Mouse (Mus musculus): ENCODE measurements around the gene Kif16b. TPM values are rescaled to one million over a fixed set of nuclear protein-coding genes. Genes with fewer than 3 reads are reported as not detected.

Kif16b gene
- total RNA-seq, 2 experiments from 2014 or later = 24.0 to 24.2 TPM

DNA sequence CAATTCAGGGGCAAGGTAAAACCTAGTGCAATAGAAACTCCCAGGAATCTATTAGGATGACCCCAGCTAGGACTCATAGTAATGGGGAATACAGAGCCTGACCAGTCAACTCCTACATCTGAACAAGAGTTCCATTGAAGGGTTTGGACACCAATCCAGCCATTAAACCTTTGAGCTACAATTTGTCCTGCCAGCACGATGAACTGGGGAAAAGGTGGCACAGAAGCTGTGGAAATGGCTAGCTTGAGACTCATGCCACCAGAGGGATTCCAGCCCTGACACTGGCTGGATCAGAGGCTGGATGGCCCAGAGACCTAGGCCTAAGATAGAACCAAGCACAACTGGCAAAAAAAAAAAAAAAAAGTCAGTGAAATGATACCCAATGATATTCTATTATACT, 207.9 kb downstream of the Kif16b start:
- DNase-seq = no peak
- intact Hi-C loops (cut with DNase I) = no loop called here

DNA sequence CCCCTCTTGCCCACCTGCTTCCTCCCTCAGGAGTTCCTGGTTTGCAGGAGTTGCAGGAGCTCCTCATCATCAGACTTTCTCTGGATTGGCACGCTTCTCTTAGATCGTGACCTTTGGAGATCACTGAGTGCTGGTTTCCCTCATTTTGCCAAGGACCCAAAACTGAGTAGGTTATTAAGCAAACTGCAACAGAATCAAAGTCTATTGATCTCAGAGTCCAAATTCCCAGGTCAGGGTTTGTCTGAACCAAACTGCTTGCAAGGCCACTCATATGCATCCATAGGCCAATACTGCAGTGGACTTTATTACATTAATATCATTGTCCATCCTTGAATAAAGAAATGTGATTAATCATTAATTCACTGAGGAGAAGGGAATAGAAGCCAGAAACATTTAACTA, 211.8 kb downstream of the Kif16b start:
- no peak for DNase-seq
- intact Hi-C loops (cut with DNase I) = no loop called here

DNA sequence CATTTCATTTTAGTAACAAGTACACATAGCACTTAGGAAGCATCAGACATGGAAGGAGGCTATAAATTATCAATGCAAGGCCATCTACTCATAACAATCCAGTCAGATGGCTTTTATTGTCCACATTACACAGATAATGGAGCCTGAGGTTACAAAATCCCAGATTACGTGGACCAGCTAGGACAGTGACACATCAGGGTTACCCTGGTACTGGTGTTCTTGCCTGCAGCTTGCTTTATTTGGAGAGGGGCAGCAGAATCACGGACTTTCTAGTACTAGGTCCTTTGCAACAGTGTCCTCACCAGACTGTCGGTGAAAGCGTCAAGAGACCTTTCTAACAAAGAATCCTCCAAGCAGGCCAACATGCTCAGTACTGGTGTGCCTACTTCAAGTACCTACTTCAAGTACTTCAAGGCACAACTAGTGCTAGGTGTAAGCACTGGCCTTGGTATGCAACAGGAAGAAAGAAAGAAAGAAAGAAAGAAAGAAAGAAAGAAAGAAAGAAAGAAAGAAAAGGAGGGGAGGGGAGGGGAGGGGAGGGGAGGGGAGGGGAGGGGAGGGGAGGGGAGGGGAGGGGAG, 213.3 kb downstream of the Kif16b start:
- intact Hi-C loops (cut with DNase I) = no loop called here
- DNase-seq = no peak

DNA sequence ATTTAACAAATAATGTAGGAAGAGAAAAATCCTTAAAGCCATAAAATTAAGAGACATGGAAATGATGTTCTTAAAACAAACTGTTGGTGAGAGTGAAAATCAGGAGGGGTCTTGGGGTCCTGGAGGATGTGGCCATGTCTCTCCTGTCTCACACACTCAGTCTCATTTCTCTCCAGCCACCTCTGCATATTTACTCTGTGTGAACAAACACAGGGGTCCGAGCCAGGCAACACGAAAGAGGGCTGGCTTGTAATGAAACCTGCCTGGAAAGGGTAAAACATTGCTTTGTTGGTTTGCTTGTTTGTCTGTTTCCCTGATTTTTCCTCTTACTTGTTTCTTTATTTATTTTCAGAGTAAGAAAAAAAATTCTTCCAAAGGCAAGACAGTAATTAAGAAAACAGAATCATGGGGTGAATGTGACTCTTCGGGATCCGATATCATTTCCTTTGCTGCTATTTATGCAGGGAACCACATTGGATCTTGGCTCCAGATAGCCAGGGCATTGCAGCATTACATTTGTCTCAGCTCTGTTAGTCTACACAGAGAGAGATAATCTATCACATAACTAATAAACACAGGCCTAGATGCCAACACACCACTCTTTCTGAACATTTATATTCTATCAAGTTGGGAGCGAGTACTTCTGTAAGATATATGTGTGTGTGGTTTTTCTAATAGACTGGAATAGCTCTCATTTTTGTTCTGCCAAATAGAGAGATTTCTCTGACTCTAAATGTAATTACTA, 218.2 kb downstream of the Kif16b start:
- no peak for DNase-seq

DNA sequence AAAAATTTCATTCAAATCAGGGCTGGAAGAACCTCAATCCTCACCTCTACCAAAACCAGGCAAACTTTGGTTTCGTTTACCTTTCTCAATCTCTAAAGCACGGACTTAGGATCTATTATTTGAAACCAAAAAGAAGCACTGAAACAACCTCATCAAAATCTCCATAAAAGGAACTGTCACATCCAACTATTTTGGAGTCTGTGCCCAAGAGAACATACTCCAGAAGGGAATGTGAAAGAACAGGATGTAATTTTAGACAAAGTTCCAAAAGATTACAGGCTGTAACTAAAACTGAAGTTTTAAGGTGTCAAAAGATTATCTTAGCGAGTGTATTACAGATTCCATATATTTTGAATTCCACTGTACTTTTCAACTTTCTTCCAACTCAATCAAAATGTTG, 232.9 kb downstream of the Kif16b start:
- intact Hi-C loops (cut with DNase I) = no loop called here
- no peak for DNase-seq

More for the DNA sequence above, 218.2 kb downstream of the Kif16b start:
- intact Hi-C loops (cut with DNase I) = no loop called here

DNA sequence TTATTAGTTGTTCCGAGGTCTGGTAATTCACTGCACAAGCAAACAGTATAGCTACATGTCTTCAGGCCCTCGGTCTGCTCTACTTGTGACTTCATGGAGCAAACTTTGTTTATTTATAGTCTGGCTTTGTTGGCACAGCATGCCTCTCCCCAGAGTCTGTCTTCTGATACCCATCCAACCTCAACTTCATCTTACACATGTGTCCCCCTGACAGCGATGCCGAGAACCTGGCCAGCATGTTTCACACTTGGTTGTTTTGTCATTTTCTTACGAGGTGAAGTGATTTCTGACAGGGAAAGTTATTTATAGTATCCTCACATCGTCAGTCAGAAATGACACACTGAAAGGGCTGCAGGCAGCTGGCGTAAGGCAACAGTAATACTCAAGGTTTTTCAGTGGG, 249.7 kb downstream of the Kif16b start:
- DNase-seq = no peak
- intact Hi-C loops (cut with DNase I) = no loop called here

DNA sequence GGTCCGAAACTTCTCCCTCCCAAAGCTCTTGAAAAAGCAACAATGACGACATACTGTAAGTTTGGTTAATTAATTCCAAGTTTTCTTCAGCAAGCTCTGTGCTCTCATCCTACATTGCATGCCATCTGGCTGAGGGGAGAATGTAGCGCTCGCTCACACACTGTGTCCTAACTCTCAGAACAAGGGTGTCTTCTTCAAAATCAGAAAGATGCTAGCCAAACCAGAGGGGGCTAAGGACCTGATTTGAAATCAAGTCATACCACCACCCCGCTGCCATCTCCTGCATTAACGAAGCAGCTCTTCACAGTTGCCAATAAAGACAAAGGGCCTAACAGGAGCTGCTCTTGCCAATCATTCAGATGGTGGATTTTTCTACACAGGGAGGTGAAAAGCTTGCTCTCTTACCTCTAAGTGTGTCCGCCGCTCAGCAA, 253.3 kb downstream of the Kif16b start:
- intact Hi-C loops (cut with DNase I) = no loop called here
- no peak for DNase-seq

DNA sequence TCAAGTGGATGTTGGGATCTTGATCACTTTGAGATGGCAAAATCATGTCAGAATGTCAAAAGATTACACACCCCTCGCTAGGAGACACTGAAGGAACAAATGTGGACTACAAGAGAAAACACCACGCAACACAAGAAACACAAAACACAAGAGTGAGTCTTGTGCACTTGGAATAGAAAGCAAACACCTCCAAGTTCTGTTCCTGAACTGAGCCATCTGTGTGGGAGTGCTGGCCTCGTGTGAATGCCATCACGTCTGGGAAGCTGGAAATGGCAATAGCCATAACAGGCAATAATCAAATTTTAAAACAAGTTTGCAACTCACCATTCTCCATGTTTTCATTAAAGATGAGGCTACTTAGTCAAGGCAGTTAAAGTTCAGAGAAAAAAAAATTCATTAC, 254.5 kb downstream of the Kif16b start:
- intact Hi-C loops (cut with DNase I) = no loop called here
- DNase-seq = no peak

DNA sequence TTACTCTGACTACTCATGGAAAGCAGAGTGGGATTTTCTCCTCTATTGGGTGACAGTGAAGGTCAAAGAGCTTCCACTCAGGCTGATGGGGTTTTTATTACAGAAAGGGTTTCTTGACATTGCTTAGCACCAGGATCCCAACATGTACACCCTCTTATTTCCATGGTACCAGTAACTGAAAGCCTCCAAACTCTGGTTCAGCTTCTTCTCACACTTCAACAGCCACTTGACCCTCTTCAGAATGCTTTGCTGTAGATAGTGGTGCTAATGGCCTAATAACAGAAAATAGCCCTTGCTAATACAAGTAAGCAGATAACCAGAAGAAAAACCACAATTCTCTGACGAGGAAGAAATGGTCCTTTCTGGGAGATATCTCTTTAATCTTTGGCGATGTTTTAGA, 259.6 kb downstream of the Kif16b start:
- DNase-seq = peak in 1 of 2 experiments; percentile 49
- intact Hi-C loops (cut with DNase I) = no loop called here

DNA sequence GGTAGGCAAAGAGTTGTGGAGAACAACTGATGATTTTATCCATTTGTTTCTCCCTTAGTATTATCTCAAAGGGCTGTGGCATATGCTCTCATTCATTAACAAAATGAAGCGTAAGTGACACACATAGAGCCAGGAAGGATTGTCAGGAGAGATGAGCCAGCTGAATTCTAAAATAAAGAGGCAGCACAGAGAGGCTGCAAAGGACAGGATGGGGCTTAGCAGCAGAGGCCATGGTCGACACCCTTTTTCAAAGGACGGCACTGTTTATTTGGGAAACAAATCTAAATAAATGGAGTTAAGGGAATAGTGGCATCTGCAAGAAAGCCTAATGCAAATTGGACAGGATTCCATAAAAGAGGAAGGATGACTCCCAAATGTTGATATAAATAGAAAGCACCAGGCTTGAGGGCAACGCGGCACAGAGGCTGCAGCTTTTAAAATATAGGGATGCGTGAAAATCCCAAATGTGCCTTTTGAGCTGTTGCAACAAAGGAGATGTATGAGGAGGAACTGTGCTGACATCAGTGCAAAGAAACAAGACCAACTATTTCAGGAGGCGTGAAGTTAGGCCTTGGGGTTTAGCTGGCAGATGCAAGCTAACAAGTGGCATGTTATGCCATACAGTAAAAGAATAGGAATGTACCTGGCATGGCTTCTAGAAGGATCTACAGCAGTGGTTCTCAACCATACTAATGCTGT, 265.6 kb downstream of the Kif16b start:
- DNase-seq = no peak
- intact Hi-C loops (cut with DNase I) = no loop called here

DNA sequence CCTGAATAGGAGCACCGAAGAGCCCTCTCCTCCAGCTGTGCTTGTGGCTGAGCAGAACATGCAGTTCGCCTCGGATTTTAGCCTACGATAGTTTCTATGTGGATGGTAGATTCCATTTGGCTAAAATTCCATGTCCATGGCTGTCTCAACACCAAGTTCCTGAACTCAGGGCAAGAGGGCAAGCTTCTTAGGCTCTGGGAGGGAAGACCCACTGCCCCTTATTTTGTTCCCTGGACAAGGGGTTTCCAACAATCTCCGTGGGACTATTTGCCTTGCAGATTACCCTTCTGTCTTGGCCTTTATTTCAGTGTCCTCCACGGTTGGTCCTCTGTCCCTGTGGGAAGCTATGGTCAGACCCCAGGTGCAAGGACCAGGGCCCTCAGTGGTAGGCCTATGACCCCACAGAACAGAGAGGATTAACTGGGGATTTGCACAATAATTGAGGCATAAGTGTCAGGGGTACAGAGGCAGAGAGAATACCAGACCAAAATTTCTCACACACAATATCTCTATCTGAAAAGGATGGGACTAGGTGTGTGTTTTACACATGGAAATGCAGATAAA, 267.3 kb downstream of the Kif16b start:
- no peak for DNase-seq
- intact Hi-C loops (cut with DNase I) = no loop called here

DNA sequence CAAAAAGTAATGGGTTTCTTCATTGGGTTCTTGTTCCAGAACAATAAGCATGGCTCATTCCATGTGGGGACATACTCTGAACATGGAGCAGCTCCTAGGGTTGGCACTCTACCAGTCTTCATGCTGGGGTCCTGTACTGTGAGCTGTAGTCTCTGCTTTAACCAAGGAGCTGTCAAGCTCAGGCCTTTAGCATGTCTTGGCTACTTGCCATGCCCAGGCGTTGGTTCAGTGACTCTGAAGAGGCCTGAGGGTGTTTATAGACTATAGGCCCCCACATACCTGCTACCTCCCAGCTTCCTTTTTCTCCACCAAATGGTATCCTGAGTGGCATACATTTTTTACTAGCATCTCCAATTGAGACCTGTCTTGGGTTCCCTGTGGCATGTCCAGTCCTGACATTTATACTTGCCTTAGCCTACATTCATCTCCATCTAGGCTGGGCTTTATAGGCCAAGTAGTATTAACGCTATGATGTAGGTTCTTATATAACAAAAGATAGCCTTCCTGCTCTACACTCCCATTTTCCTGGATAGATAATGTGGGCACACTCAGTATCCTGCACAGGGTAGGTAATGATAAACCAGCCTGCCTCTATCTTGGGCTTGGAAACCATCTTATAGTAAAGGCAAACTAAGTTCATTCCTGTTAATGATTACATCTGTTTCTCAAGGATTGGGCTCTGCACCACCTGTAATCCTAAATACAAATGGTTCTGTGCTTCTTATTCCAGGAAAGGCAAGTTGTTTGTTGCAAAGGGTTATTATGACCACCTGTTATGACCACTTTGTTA, 271.6 kb downstream of the Kif16b start:
- intact Hi-C loops (cut with DNase I) = no loop called here
- DNase-seq = no peak

DNA sequence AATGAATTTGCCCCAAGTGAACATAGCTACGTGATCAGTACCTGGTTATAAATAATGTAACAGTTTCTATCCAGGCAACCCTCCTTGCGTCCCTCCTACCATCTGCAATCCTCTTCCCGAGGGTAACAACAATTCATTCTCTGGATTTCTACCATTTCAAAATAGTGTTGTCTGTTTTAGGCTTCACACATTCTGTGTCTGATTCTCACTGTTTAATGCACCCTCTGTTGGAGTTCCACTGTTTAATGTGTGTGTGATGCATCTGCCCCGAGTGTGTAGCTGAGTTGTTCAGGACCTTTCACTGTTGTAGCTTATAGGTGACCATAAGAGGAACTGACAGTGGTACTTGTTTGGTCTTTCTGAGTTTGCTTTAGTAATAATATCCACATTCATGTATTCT, 275.6 kb downstream of the Kif16b start:
- no peak for DNase-seq
- intact Hi-C loops (cut with DNase I) = no loop called here

DNA sequence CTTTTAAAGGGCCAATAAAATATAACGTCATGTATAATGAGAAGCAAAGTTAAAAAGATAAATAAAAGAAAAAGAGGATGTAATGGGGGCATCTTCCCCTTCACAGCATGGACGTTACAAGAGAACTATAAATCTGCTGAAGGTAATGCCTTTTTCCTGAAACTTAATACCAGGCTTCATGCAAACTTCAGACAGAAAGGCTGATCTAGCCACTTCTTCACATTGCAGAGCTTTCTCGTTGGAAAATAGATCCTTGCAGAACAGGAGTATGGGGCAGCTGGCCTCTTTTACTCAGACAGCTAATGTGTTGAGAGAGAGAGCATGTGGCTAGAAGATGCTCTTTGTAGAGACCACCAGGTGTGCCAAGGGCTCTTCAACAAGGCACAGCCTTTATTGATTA, 276.2 kb downstream of the Kif16b start:
- no peak for DNase-seq
- intact Hi-C loops (cut with DNase I) = no loop called here

DNA sequence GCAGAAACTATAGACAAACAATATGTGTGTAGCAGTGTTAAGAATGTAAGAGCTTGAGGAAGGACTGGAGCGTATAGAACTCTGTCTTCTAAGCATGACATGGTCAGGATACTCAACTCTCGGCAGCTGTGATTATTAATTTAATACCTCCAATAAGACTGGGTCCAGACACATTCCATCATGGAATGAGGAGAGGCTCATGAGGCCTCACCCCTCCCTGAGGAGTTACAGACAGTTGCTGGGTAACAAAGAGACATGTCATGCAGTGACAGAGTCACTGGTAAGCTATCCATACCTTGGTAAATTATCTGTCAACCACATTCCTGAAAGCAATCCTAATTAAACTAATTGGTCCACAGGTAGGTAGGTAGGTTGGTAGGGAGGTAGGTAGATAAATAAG, 277.1 kb downstream of the Kif16b start:
- no peak for DNase-seq
- intact Hi-C loops (cut with DNase I) = no loop called here

DNA sequence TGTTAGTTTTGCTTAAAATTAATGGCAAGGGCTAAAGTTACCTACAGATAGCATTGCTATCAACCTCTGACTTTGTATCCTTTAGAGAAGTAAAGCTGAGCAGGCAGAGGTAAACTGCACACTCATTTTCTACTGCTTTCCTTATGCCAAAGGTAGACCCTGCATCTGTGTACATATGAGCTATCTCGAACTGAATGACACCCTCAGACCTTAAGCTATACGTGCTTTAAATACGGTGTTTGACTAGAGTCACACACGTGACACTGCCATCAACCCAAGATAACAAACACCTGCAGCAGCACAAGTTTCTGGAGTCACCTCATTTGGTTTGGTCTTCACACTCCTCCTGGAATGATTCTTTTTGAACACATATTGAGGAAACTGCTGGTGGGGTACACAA, 280.2 kb downstream of the Kif16b start:
- intact Hi-C loops (cut with DNase I) = no loop called here
- no peak for DNase-seq

DNA sequence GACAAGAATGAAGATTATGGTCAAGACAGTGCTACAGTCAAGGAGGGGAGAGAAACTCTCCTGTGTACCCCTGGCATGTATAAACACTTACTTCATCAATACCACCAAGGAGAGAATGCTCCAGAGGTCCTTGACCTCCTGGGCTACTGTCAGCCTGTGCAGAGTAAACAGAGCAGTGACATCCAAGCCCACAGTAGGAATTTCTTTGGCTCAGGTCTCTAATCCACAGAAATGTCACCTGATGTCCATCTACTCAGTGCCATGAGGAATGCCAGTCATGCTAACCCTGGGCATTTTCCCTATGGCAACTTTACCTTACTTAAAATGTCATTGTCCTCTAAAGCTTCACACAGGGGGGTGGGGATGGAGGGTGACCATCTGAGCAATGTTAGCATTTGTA, 281.4 kb downstream of the Kif16b start:
- intact Hi-C loops (cut with DNase I) = loop anchor here (10.0 kb wide), 1 partner anchor 195 kb away; no protein-coding TSS in a partner anchor
- DNase-seq = no peak

DNA sequence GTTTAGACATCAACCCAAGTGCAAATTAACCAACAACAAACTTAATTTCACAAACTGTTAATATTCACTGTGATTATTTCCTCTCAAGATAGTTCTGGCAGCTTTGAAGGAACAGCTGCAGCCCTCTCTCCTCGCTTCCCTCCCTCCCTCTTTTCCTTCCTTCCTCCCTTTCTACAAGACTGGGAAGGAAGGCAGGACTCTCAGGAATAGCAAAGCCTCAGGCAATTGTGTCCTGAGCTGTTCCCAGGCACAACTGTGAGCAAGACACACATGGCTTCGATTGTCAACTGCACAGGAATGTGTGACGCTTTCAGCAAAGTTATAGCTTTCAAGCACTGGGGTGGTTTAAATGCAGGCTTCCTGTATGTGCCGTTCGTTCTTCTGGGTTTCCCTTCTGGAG, 286.8 kb downstream of the Kif16b start:
- intact Hi-C loops (cut with DNase I) = loop anchor here (10.0 kb wide), 1 partner anchor 200 kb away; no protein-coding TSS in a partner anchor
- no peak for DNase-seq

DNA sequence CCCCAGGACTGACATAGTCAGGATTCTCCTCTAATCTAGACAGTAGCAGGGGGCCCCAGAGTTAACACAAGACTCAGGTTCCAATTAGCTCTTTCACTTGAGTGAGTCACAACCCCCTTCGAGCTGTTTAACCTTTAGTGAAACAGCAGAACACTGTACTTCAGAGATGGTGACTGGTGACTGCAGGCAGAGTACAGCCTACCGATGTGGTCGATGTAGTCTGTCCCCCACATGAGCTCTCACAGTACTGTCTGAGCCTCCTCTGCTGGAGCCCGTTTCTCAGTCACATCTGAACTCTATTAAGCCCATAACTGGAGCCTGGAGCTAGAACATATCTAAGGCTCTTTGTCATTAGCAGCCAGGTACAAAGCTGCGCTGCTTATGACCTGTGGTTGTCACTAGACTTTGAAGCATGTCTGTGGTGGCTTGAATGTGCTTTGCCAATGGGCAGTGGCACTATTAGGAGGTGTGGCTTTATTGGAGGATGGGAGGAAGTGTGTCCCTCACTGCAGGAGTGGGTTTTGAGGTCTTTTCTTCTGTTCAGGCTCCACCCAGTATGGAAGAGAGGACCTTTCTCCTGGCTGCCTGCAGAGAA, 288.9 kb downstream of the Kif16b start:
- no peak for DNase-seq
- intact Hi-C loops (cut with DNase I) = loop anchor here (10.0 kb wide), 1 partner anchor 202 kb away; no protein-coding TSS in a partner anchor

DNA sequence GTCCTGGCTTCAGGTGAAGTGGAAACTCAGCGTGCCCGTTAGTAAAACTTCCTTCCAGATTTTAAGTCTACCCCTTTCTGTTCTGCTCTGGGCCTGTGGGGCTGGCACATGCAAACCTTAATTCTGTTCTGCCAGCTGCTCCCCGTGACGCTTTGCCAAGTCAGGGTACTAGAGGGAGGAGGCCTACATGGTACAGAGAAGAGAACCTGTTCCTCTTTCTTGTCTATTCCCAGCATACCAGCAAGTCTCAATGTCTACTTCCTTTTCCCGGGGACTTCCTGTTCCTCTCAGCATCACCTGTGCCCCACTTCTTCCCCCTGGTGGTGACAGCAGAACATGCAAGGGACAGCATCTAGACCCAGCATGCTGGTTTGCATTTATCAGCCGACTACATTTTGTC, 290.2 kb downstream of the Kif16b start:
- intact Hi-C loops (cut with DNase I) = loop anchor here (10.0 kb wide), 1 partner anchor 204 kb away; no protein-coding TSS in a partner anchor
- DNase-seq = peak; percentile 7 to 24

Measured in heart, postnatal 14 days (tissue).